Mouse (Mus musculus) midbrain, postnatal 0 days (tissue): ENCODE results near the gene Flcn. TPM values are rescaled to one million over a fixed set of nuclear protein-coding genes. Genes with fewer than 3 reads are reported as not detected.

Source experiments
- ATAC-seq: fragments of 200-750 bp; cut with Nextera tagmentation; 2 replicates; pipeline ENCODE4 v1.8.0; 2017; ENCODE audit warnings: moderate number of reproducible peaks, mild to moderate bottlenecking, moderate TSS enrichment, moderate library complexity; ENCODE audit not compliant: low FRiP score
- DNase-seq: peaks from one replicate; pipeline ENCODE4 v3.0.0-alpha.2; 2015; ENCODE audit warnings: low spot score
- H3K27ac ChIP-seq: fragments of 300-500 bp; sonication (generic); 2 replicates; pipeline ENCODE4 v1.5.1; 2014; ENCODE audit warnings: low read depth, mild to moderate bottlenecking, low read length, mixed read lengths
- H3K27me3 ChIP-seq: fragments of 300-500 bp; sonication (generic); 2 replicates; pipeline ENCODE4 v1.6.1; 2014; ENCODE audit warnings: low read length, control low read depth, mixed read lengths; ENCODE audit not compliant: insufficient read depth
- H3K36me3 ChIP-seq: fragments of 300-500 bp; sonication (generic); 2 replicates; pipeline ENCODE4 v1.6.1; 2014; ENCODE audit warnings: low read length, control low read depth, mixed read lengths; ENCODE audit not compliant: insufficient read depth
- H3K4me1 ChIP-seq: fragments of 300-500 bp; sonication (generic); 2 replicates; pipeline ENCODE4 v1.6.1; 2014; ENCODE audit warnings: mild to moderate bottlenecking, control low read depth, antibody characterized with exemption, low read length, mixed read lengths; ENCODE audit not compliant: insufficient read depth
- H3K4me2 ChIP-seq: fragments of 300-500 bp; sonication (generic); 2 replicates; pipeline ENCODE4 v1.6.1; 2014; ENCODE audit warnings: low read depth, mild to moderate bottlenecking, low read length, mixed read lengths; ENCODE audit not compliant: poor library complexity, severe bottlenecking
- H3K4me3 ChIP-seq: fragments of 300-500 bp; sonication (generic); 2 replicates; pipeline ENCODE4 v1.5.1; 2014; ENCODE audit warnings: low read depth, mild to moderate bottlenecking, low read length, moderate library complexity
- H3K9ac ChIP-seq: fragments of 300-500 bp; sonication (generic); replicated peaks from 2 replicates; pipeline ENCODE4 v1.6.1; 2014; ENCODE audit warnings: mild to moderate bottlenecking, low read length, moderate library complexity, mixed read lengths; ENCODE audit not compliant: poor library complexity, severe bottlenecking
- H3K9me3 ChIP-seq: fragments of 300-500 bp; sonication (generic); 2 replicates; pipeline ENCODE4 v1.6.1; 2016; ENCODE audit warnings: low read length, control low read depth
- CTCF ChIP-seq: IDR thresholded peaks from 2 replicates; pipeline ENCODE4 v1.5.1; 2016; ENCODE audit warnings: antibody characterized with exemption, mild to moderate bottlenecking
- WGBS: fragments of 180-500 bp; shearing (Covaris S2); extraction: QIAGEN DNeasy Blood & Tissue Kit; methylation state at CpG from one replicate; pipeline ENCODE4 v1.1.7; 2014; 5-methylcytosine and 5-hydroxymethylcytosine counted together
- polyA plus RNA-seq: library from polyadenylated mRNA; unstranded; fragments of >200 nt; fragmentation: Nextera tagmentation; extraction: Ambion mirVana; gene quantifications from 2 replicates; pipeline ENCODE4 v1.2.1, GENCODE M21; 2015
- total RNA-seq: library from RNA; depleted of rRNA; stranded (reverse); fragments of >200 nt; gene quantifications from 2 replicates; pipeline ENCODE4 v1.2.3, GENCODE M21; 2014

Flcn gene
- total and polyA plus RNA-seq, 2 experiments from 2014 or later, result 31.0 to 44.0 TPM

- H3K9ac ChIP-seq, result no peak overlapping the region
- no peaks in the 10 kb centered on the region for H3K9me3 ChIP-seq
- H3K4me2 ChIP-seq, result no peak overlapping the region
- no peaks in the 10 kb centered on the region for H3K4me1 ChIP-seq
- TF ChIP-seq CTCF, result no peak
- WGBS, result 74% methylated on average over 7 of the region's 7 CpGs
- DNase-seq (peak; percentile 70), ATAC-seq (no peak)
- H3K27me3 ChIP-seq, result no peaks in the 10 kb centered on the region
- H3K36me3 ChIP-seq, result peaks cover 76% of the 10 kb centered on the region
- no peak overlapping the region for H3K4me3 ChIP-seq
- no peak overlapping the region for H3K27ac ChIP-seq
Observed at GRCm38 (mm10) chr11:59770753-59771152, 39.1 kb downstream of the Flcn start.

DNA sequence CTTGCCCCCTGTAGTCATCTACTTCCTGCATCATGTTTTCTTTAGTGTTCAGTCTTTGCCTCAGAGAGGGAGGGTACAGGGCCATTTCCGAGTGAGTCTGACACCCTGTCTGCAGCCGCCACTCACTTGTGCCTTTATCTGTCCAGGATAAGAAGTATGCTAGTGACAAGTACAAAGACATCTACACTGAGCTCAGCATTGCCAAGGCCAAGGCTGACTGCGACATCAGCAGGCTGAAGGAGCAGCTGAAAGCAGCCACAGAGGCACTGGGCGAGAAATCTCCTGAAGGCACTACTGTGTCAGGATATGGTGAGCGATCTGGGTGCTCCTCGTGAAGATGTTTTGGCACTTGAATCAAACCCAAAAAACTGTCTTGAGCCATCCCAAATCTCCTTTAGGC, 40.1 kb downstream of the Flcn start:
- 78% methylated on average over 6 of the region's 6 CpGs for WGBS
- Histone ChIP-seq H3K9ac (no peak overlapping the region), H3K9me3 (no peaks in the 10 kb centered on the region)

GRCm38 (mm10) chr11:59769307-59769706, 40.5 kb downstream of the Flcn start:
- ATAC-seq, result no peak

More for the DNA sequence above, 40.1 kb downstream of the Flcn start:
- no peak for TF ChIP-seq CTCF
- no peak overlapping the region for H3K4me2 ChIP-seq
- H3K4me3 ChIP-seq, result no peak overlapping the region
- ATAC-seq (no peak), DNase-seq (no peak)
- H3K27ac ChIP-seq, result no peak overlapping the region
- no peaks in the 10 kb centered on the region for H3K4me1 ChIP-seq
- no peaks in the 10 kb centered on the region for H3K27me3 ChIP-seq
- H3K36me3 ChIP-seq, result peaks cover 86% of the 10 kb centered on the region

GRCm38 (mm10) chr11:59760796-59761195, 49.0 kb downstream of the Flcn start:
- DNase-seq, result no peak
- H3K4me3 ChIP-seq, result no peak overlapping the region
- H3K4me2 ChIP-seq, result no peak overlapping the region
- 94% methylated on average over 6 of the region's 6 CpGs for WGBS
- H3K9me3 ChIP-seq, result no peaks in the 10 kb centered on the region
- no peaks in the 10 kb centered on the region for H3K27me3 ChIP-seq
- no peak for ATAC-seq
- H3K4me1 ChIP-seq, result no peaks in the 10 kb centered on the region
- H3K9ac ChIP-seq, result no peak overlapping the region
- no peak for TF ChIP-seq CTCF
- H3K36me3 ChIP-seq, result peaks cover 83% of the 10 kb centered on the region
- H3K27ac ChIP-seq, result no peak overlapping the region

More at GRCm38 (mm10) chr11:59769307-59769706, 40.5 kb downstream of the Flcn start:
- TF ChIP-seq CTCF, result no peak
- Histone ChIP-seq H3K9me3 (no peaks in the 10 kb centered on the region), H3K4me3 (no peak overlapping the region), H3K4me2 (no peak overlapping the region), H3K4me1 (no peaks in the 10 kb centered on the region), H3K9ac (no peak overlapping the region), H3K36me3 (peaks cover 87% of the 10 kb centered on the region), H3K27me3 (no peaks in the 10 kb centered on the region), H3K27ac (no peak overlapping the region)
- WGBS, result 87% methylated on average over 2 of the region's 2 CpGs
- DNase-seq, result no peak

GRCm38 (mm10) chr11:59759626-59760025, 50.2 kb downstream of the Flcn start:
- H3K4me1 ChIP-seq, result no peaks in the 10 kb centered on the region
- H3K4me2 ChIP-seq, result no peak overlapping the region
- TF ChIP-seq CTCF, result no peak
- WGBS, result 81% methylated on average over 2 of the region's 2 CpGs
- no peak for ATAC-seq
- no peak overlapping the region for H3K4me3 ChIP-seq
- H3K27ac ChIP-seq, result no peak overlapping the region; the same call in 1 of the 2 replicates
- DNase-seq, result no peak
- H3K27me3 ChIP-seq, result no peaks in the 10 kb centered on the region
- no peak overlapping the region for H3K9ac ChIP-seq
- H3K9me3 ChIP-seq, result no peaks in the 10 kb centered on the region
- peaks cover 84% of the 10 kb centered on the region for H3K36me3 ChIP-seq

DNA sequence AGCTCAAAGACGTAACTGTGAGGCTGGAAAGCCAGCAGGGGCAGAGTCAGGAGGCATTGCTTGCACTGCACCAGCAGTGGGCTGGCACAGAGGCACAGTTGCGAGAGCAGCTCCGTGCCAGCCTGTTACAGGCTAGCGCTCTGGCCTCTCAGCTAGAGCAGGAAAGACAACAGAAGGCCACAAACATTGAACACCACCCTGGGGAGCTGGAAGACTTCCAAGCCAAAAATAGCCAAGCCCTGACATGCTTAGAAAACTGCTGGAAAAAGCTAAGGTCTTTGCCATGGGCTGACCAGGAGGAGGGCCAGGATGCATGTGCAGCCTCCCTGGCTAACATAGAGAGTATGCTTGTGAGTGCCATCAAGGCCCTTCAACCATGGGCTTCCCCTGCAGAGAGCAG, 50.6 kb downstream of the Flcn start:
- Histone ChIP-seq H3K4me2 (no peak overlapping the region), H3K4me3 (no peak overlapping the region), H3K36me3 (peaks cover 82% of the 10 kb centered on the region), H3K27ac (peak overlapping the region; percentile 57; the same call in 1 of the 2 replicates), H3K9ac (no peak overlapping the region), H3K27me3 (no peaks in the 10 kb centered on the region), H3K4me1 (no peaks in the 10 kb centered on the region), H3K9me3 (no peaks in the 10 kb centered on the region)
- 65% methylated on average over 4 of the region's 4 CpGs for WGBS
- no peak; the same call in 1 of the 2 replicates for TF ChIP-seq CTCF
- ATAC-seq, result peak; percentile 80
- peak; percentile 90 for DNase-seq
